Mouse (Mus musculus): ENCODE data around the gene Hoxc13.

Gene Hoxc13

GRCm38 (mm10) chr15:102936279-102936972 lies 15.5 kb downstream of the Hoxc13 start, which contains the start of gene Hoxc12:
Gene Hoxc12 (plus strand): TSS chr15:102936757.
- DNase-seq (ENCODE audit: low spot score in 2 of 2) = no peak

- no peak for DNase-seq (ENCODE audit: low spot score in 2 of 2)
Measured at GRCm38 (mm10) chr15:102937036-102937666, 16.2 kb downstream of the Hoxc13 start.

DNA sequence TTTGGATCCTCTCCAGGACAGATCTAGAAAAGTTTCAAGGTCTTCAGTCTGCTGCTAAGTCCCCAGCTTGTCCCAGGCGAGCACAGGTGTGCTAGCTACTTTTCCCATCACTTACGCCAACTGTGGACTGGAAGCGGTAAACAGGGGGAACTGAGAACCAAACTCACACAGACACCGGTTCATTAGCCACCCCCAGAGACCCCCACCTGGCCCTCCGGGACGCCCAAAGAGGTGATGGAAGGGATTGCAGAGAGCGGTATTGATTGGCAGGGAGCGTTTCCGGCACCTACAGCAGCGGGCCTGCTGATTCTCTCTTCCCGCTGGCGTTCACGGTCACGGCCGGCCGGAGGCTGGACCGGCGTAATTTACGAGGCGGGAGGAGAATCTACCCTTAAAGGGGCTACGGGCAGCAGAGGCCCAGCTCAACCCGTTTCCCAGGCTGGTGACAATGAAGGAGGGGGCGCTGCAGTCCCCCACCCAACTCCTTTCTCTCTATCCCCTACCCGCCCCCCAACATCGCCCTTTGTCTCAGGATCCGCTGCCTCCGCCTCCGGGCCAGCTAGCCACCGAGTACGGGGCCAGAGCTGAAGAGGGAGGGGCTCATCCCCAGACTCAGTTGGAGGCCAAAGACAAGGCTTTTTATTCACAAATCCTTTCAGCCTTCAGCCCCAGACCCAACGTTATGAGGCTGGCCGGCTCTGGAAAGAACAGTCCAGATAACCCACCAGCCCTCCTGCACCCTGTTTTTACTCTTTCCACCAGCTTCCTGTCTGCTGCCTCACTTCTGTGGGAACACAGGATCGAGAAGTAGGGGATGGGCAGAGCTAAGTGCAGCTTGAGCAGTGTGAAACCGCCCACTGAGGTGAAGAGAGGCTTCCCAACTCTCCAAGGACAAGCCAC lies 18.6 kb downstream of the Hoxc13 start:
- no peak for DNase-seq (ENCODE audit: low spot score in 2 of 2)

DNA sequence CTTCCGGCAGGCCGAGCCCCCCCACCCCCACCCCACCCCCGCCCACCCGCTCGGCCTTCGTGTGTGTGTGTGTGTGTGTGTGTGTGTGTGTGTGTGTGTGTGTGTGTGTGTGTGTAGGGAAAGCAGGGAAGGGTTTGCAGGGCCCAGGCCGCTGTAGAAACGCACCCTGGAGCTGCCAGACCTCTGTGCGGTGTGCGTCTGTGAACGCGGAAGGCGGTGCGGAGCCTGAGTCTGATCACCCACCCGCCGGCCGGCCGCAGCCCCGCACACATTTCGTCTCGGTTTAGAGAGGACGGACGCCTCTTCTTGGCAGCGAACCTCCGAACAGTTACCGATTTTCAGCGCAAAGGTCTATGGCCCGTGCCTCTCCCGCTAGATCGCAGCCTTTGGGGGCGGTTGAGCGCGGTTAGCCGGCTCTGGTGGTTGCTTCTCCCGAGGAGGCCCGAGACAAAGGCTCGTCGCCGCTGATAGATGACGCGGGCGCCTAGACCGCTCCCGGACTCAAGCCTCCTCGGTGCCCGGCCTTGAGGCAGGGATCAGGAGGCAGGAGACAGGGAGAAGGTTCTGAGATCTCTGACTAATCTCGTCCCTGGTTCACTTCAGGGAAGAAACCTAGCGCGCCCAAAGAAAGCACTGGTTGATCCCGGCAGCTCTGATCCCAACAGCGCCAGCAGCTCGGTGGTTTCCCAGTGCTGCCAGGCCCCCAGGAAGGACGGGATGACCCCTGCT lies 22.0 kb downstream of the Hoxc13 start:
- no peak for DNase-seq (ENCODE audit: low spot score in 2 of 2)

DNA sequence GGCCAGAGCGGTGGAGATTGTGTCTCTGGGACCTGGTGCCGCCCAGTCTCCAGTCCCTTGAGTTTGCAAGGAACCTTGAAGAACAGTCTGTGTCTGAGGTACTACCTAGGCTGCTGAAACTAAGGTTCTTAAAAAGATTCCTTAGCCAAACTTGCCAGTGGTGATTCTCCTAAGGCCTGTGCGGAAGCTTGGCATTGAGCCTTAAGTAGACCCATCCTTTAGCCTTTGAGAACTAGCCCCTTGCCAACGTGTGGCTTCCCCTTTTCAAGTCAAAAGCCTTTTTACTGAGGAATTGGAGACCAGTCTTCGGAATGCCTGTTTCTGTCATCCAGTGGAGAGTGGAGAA lies 22.5 kb downstream of the Hoxc13 start:
- no peak for DNase-seq (ENCODE audit: low spot score in 2 of 2)

- no peak for DNase-seq (ENCODE audit: low spot score in 2 of 2)
Measured at GRCm38 (mm10) chr15:102945185-102946077, 24.5 kb downstream of the Hoxc13 start.

DNA sequence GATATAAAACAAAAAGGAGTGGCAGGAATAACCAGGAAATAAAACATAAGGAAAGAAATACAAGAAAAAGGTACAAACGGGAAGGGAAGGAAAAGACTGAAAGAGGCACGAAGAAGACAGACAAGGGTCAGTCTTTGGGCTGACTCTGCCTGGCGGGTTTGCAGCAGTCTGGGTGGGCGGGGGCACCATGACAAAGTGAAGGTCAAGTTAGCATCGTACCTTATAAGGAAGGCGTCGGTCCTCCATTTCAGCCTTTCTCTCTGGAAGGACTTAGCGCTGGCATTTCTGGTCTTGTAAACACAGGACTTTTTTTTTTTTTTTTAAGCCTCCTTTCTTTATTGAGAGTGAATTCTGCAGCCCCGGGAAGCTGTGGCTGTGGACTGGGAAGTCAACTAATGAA lies 26.4 kb downstream of the Hoxc13 start:
- DNase-seq (ENCODE audit: low spot score in 2 of 2) = no peak

DNA sequence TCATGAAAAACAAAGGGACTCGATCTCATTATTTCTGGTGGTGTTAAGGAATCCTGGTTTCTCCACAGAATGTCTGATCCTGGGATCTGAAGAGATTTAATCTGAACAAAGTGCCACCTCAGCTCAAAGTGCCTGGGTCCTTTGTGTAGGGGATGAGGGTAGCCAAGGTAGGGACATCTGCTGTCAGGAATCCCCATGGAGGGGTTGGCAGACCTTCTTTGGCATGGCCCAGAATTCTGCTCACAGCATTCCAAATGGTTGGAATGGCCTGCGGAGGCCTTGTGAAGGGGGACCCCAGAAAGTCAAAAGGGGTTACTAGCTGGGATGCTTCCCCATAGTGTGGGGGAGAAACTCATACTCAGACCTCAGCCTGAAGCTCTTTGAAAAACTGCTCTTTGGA lies 27.9 kb downstream of the Hoxc13 start:
- no peak for DNase-seq (ENCODE audit: low spot score in 2 of 2)

GRCm38 (mm10) chr15:102949696-102950095 lies 28.8 kb downstream of the Hoxc13 start:
- DNase-seq (ENCODE audit: low spot score in 2 of 2) = no peak

DNA sequence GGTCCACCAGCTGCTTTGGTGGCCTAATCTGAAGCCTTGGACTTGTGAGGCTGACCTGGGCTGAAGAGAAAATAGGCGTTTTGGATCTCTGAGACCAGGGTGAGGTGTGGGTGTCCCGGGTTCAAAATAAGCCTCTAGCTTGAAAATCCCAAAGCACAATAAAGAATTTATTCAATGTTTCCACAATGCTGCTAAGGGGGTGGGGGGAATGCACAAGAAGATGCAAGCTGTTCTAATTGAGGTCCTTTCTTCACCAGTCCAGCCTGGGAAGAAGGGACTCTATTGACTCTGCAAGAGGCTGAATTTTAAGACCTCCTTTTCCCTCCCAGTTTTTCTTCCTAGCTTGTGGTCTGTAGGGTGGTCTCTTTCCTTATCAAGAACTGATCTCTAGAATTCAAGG lies 30.0 kb downstream of the Hoxc13 start:
- no peak for DNase-seq (ENCODE audit: low spot score in 2 of 2)

DNA sequence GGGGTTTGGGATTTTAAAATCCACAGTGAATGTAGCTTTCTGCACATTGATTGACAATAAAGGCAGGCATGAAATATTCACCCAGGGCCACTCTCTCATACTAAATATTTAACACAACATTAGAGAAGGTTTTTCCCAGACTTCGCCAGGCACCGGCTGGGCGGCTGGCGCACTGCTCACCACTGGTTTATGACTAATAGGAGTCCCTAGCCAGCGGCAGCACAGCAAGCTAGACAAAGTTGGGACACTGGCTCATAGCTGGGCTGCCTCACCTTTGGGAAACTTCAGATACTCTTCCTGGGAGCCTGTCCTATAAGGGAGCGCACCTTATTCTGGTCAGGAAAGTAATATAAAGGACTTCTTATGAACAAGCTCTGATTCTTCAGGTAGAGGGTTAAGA lies 32.7 kb downstream of the Hoxc13 start:
- DNase-seq (ENCODE audit: low spot score in 2 of 2) = no peak

- no peak for DNase-seq (ENCODE audit: low spot score in 2 of 2)
Measured at GRCm38 (mm10) chr15:102954192-102955006, 33.5 kb downstream of the Hoxc13 start, which contains the start of gene Hoxc11. Gene Hoxc11 (plus strand): TSS chr15:102954427.

DNA sequence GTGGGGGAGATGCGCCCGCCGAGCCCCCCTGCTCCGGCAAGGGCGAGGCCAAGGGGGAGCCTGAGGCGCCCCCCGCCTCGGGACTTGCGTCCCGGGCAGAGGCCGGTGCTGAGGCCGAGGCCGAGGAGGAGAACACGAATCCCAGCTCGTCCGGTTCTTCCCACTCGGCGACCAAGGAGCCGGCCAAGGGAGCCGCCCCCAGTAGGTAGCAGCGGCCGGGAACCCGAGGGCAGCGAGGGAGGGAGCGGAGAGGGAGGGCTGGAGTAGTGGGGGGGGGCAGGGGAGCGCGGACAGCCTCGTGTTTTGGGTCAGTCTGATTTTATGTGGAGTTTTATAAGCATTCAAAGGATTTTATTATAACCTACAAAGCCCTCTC lies 34.1 kb downstream of the Hoxc13 start:
- no peak for DNase-seq (ENCODE audit: low spot score in 2 of 2)

- DNase-seq (ENCODE audit: low spot score in 2 of 2) = no peak
Measured at GRCm38 (mm10) chr15:102955833-102956640, 35.1 kb downstream of the Hoxc13 start.

- no peak for DNase-seq (ENCODE audit: low spot score in 2 of 2)
Measured at GRCm38 (mm10) chr15:102956906-102957305, 36.0 kb downstream of the Hoxc13 start.

- no peak for DNase-seq (ENCODE audit: low spot score in 2 of 2)
Measured at GRCm38 (mm10) chr15:102959663-102960191, 38.8 kb downstream of the Hoxc13 start.

GRCm38 (mm10) chr15:102961728-102962127 lies 40.8 kb downstream of the Hoxc13 start:
- no peak for DNase-seq (ENCODE audit: low spot score in 2 of 2)

DNA sequence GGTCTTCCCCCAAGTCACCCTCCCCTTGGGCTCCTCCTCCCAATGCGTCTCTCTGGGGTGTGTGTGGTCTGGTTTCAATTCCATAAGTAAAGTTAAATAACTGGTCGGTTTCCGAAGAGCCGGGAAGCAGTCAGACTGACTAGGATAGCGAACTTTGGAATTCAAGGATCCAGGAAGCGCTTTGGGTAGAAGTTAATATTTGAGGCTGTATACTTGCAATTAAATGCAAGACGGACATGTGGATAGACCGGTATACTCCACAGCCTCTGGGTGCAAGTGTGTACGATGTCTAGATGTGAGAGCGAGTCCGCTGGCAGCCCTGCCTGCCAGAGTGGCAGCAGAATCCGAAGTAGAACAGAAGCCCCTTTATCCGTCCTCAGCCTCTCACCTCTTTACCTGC lies 41.6 kb downstream of the Hoxc13 start:
- DNase-seq (ENCODE audit: low spot score in 2 of 2) = no peak

- no peak for DNase-seq (ENCODE audit: low spot score in 2 of 2)
Measured at GRCm38 (mm10) chr15:102963259-102963658, 42.4 kb downstream of the Hoxc13 start.
